Mouse (Mus musculus): ENCODE results near the gene Nav2.

DNA sequence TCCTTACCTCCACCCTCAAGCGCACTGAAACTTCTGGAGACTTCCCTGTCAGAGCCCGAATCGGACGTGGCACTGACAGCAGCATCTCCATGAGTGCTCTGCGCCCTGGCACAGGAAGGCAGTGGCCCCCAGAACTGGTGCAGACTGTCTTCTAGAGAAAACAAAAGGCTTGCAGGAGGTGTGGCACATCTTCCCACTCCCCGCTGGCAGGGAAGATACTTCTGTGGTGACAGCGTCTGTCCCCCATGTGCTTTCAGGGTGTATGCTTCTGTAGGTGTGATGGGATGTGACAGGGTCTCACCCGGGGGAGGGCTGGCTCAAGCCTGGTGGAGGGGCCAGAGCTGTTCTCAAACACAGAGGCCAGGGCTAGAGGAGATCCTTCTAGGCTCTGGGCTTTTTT, 53.0 kb downstream of the Nav2 start:
- TF ChIP-seq CTCF (IDR thresholded peaks at IDR 0.05; ENCODE audit: low read depth): no peak
- TF ChIP-seq EP300 (optimal IDR thresholded peaks at IDR 0.05): no peak
